Mouse (Mus musculus): ENCODE results near the gene Olfr914.

Gene Olfr914

GRCm38 (mm10) chr9:38604802-38605201 lies at the start of gene Olfr914:
Olfr914 (plus strand) TSS chr9:38605102.
- DNase-seq (ENCODE audit: low spot score): no peak

- no peak for DNase-seq (ENCODE audit: low spot score)
Measured at GRCm38 (mm10) chr9:38579878-38580277, 25.0 kb upstream of the Olfr914 start, which contains the start of gene Olfr912. Olfr912 (plus strand) TSS chr9:38580178.

GRCm38 (mm10) chr9:38591056-38591455 lies 13.8 kb upstream of the Olfr914 start:
- no peak for DNase-seq (ENCODE audit: low spot score)

- DNase-seq (ENCODE audit: low spot score): no peak
Measured at GRCm38 (mm10) chr9:38592459-38592858, 12.4 kb upstream of the Olfr914 start, which contains the start of gene Olfr913. Olfr913 (plus strand) TSS chr9:38592759.

GRCm38 (mm10) chr9:38632406-38632805 lies 27.5 kb downstream of the Olfr914 start:
- no peak for DNase-seq (ENCODE audit: low spot score)

- DNase-seq (ENCODE audit: low spot score): no peak
Measured at GRCm38 (mm10) chr9:38659775-38660174, 54.9 kb downstream of the Olfr914 start, which contains the start of gene Olfr916. Olfr916 (minus strand) TSS chr9:38659875.

All from urinary bladder, postnatal 10 days (tissue).